Mouse (Mus musculus) bone marrow, adult 2 months (tissue): Measurements from ENCODE around the gene Zbtb12.

ENCODE experiments used
- CTCF ChIP-seq: fragments of 200-500 bp; IDR thresholded peaks from 2 replicates; pipeline ENCODE4 v1.5.1; 2011; ENCODE audit warnings: low read length, control low read depth; ENCODE audit not compliant: control insufficient read depth, insufficient read depth
- POLR2A ChIP-seq: fragments of 200-500 bp; IDR thresholded peaks from 2 replicates; pipeline ENCODE4 v1.6.1; 2011; ENCODE audit warnings: low read depth, mild to moderate bottlenecking, control low read depth, low read length, borderline replicate concordance; ENCODE audit not compliant: control insufficient read depth

DNA sequence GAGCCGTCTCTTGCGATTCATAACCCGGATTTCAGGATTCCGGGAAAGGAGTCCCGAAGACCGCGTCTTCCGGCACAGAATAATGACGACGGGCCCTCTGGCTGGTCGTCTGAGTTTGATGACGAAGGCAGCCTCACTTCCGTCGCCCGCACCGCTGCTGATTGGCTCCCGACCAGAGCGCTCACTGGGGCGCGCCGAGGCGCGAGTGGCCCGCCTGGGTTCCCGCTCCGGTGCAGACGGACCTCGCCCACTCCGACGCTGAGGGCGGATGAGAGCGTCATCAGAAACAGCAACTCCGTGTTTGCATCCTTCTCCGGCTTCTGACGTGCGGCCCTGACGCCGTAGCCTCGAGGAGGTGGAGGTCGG is 42.4 kb upstream of the Zbtb12 start, which contains the start of the genes Stk19 and Dxo:
- TF ChIP-seq POLR2A (peak; percentile 79), CTCF (no peak)
